Mouse (Mus musculus): ENCODE data around the gene Ctf1.
A peak's percentile ranks its signal among the peaks of the same experiment; 100 is the strongest.
"Not testable (repeated sequence)": the region's sequence is repeated elsewhere in the genome, so short reads cannot be mapped to it uniquely, and the experiment has no call there.

The Ctf1 gene

GRCm38 (mm10) chr7:127693730-127694129 lies 18.8 kb upstream of the Ctf1 start:
- DNase-seq, result not testable (repeated sequence)

DNA sequence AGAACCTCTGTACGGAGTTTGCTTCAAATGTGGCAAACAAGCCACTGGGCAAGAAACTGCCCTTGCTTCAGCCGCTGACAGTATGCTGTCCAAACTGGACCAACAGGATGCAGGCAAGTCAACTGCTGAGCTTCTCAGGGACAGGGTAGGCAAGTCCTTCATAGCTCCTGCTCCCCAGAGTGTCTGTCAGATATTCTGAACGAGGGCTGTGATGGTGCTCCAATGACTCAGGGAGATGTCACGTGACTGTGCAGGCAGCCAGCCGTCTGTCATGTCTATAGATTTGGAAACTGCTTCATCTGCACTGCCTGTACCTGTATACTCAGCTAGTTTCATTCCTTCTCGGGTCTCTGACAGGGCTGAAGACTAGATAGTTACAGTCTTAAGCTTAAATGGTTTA lies 13.6 kb upstream of the Ctf1 start:
- no peak for DNase-seq

GRCm38 (mm10) chr7:127700712-127701331 lies 11.7 kb upstream of the Ctf1 start:
- no peak for DNase-seq

GRCm38 (mm10) chr7:127703561-127704178 lies 8.9 kb upstream of the Ctf1 start:
- peak; percentile 50 to 52 for DNase-seq

- no peak for DNase-seq
Observed at GRCm38 (mm10) chr7:127704598-127704997, 7.9 kb upstream of the Ctf1 start.

GRCm38 (mm10) chr7:127705706-127706105 lies 6.8 kb upstream of the Ctf1 start:
- no peak for DNase-seq

- DNase-seq, result peak in 1 of 2 experiments; percentile 45
Observed at GRCm38 (mm10) chr7:127707045-127707956, 5.2 kb upstream of the Ctf1 start.

- no peak for DNase-seq
Observed at GRCm38 (mm10) chr7:127707957-127708206, 4.7 kb upstream of the Ctf1 start.

DNA sequence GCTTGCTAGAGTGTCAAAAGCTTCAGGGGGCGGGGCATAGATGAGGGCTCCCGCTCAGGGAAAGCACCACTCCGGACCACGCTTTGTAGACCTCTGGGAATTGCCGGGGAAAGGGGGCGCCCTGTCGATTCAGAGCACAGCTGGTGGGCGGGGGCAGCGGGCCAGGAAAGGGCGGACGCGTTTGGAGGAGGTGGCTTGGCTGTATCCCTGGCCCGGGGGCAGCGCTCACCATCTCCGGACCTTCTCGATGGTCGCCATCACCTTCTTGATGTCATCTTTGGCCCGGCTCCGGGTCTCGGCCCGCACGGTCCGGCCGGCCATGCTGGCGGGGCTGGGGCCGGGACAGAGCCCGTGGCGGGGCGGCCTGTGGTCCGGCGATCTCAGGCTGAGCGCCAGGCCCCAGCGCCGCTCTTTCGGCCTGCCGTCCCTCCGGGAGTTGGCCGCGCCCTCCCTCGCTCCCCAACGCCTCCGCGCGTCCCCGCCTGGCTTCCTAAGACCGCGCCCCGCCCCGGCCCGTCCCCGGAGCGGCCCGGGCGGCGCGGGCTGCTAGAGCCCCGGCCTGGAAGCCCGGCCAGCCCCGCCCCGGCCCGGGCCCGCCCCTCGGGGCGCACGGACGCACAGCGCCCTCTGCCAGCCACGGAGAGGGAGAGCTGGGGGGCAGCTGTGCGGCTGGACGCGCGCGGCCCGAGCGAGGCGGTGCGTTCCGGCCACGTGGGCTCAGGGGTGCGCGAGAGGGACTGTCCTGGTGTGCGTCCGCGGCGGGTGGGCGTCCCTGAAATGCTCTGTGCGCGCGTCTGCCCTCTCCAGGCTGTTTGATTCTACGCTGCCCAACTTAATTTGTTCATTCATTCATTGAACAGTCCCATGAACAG lies 4.1 kb upstream of the Ctf1 start, which contains the start of gene Bcl7c:
Gene Bcl7c (minus strand): TSS at position 727 of the 872 bp plus-strand sequence.
- peak; percentile 91 to 94 for DNase-seq

GRCm38 (mm10) chr7:127709261-127709979 lies 3.1 kb upstream of the Ctf1 start:
- no peak for DNase-seq

DNA sequence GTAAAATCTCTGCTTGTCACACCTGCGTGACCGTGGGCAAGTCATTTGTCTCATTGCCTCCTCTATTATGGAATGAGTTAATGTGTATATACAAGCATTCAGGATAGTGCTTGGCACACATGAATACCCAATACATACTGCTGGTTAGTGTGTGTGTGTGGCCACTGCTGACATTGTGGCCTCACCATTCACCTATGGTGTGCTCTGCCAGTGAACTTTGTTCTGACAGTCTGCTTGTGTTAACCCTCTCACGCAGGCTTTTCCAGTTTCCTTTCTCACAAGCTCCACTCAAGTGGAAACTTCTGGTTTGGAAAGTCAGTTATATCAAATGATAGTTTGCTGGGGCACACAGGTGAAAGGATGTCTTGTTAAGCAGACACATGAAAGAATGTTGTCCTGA lies 1.5 kb upstream of the Ctf1 start:
- peak in 1 of 2 experiments; percentile 40 for DNase-seq

DNA sequence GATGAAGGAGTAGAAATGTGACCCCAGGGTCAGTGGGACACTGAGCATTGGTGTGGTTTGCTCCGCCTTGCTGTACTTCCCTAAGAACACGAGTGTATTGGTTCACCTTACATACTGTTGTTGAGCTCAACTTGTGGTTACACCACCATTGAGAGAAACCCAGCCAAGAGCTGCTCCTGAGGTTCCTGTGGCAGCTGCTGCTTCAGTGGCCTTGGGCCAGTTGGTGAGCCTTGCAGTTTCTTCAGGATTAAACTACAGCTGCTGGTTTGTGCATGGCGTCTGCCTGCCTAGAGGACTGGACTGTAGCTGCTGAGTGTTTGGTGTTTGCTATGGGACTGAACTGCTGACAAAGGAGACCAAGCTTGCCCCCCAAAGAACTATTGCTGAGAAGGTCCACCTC lies 1.1 kb upstream of the Ctf1 start:
- DNase-seq, result peak in 1 of 2 experiments; percentile 55

GRCm38 (mm10) chr7:127714816-127715215 lies 2.3 kb downstream of the Ctf1 start:
- peak in 1 of 2 experiments; percentile 49 for DNase-seq

DNA sequence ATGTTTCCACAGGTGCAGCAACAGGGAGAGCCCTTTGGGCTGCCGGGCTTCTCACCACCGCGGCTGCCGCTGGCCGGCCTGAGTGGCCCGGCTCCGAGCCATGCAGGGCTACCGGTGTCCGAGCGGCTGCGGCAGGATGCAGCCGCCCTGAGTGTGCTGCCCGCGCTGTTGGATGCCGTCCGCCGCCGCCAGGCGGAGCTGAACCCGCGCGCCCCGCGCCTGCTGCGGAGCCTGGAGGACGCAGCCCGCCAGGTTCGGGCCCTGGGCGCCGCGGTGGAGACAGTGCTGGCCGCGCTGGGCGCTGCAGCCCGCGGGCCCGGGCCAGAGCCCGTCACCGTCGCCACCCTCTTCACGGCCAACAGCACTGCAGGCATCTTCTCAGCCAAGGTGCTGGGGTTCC lies 4.5 kb downstream of the Ctf1 start:
- peak; percentile 75 to 84 for DNase-seq

DNA sequence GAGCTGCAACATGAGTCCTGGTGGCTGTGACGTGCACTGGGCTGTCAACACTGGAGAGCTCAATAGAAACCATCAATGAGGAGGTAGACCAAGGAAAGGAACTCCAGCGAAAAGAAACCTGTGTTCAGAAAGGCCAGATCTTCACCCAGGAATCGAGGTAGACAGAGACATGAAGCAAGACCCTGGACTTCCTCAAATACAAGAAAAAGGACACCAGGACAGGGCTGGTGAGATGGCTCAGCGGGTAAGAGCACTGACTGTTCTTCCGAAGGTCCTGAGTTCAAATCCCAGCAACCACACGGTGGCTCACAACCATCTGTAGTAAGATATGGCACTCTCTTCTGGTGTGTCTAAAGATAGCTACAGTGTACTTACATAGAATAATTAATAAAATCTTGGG lies 5.8 kb downstream of the Ctf1 start:
- DNase-seq, result no peak

DNA sequence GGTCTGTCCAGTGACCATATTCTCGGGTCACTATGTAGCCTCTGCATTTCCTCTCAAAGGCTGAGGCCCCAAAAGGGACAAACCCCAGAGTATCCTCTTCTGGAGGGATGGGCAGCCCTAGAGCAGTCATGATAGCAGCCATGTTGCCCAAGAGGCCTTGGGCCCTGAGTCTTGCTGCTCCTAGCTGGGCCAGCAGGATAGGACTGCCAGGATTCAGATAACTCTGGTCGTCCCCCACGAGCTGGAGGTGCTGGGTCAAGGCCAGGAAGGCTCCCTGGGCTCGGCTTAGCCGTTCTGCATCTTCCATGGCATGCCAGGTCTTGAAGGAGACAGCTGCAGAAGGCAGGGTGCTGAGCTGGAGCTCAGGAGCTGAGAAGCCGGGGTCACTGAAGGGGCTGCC lies 6.7 kb downstream of the Ctf1 start:
- DNase-seq, result no peak

DNA sequence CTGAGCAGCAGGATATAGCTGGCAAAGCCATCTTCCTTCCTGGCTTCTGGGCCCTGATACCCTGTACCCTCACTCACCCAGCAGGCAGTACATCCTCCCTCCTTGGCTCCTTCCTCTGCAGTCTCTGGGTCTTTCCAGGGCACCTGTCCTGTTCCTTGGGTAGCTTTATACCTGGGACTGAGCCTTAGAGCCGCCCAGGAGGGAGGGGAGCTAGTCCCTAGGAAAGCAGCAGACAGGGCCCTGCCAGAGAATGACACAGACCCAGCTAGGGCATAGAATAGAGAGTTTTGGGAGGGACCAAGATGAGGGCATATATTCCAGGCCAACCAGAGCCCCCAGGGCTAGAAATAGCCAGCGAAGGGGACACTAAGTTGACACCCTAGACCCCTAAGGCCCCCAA lies 13.0 kb downstream of the Ctf1 start:
- DNase-seq, result no peak

DNA sequence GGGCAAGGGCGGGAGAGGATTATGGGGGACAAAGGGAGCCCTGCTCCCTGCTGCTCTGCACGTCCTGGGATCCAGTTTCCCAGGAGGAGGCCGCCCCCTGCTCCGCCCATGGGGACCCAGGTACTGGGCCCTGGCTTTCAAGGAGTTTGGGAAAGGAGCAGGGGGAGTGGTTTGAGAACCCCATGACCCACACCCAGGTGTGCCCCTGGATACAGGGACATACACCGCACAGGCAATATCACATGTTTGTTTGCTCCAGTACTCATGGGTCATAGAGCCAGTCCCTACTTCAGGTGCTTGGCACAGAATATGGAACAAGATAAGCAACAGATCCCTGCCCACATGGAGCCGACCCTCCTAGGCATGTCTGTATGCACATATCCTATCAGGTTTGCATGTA lies 13.4 kb downstream of the Ctf1 start:
- DNase-seq, result no peak

GRCm38 (mm10) chr7:127727898-127728297 lies 15.4 kb downstream of the Ctf1 start:
- no peak for DNase-seq

GRCm38 (mm10) chr7:127730170-127730569 lies 17.6 kb downstream of the Ctf1 start:
- DNase-seq, result no peak

DNA sequence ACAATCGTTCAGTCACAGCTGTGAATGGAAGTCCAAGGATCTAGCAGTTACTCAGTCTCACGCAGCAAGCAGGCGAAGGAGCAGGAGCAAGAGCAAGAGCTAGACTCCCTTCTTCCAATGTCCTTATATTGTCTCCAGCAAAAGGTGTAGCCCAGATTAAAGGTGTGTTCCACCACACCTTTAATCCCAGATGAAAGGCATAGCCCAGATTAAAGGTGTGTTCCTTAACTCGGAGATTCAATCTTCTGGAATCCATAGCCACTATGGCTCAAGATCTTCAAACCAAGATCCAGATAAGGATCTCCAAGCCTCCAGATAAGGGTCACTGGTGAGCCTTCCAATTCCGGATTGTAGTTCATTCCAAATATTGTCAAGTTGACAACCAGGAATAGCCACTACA lies 19.5 kb downstream of the Ctf1 start, which contains the start of gene Ctf2:
Gene Ctf2 (minus strand): TSS at position 101 of the 400 bp plus-strand sequence.
- DNase-seq, result not testable (repeated sequence)
